Mouse (Mus musculus): Measurements from ENCODE around the gene C130074G19Rik. TPM values are rescaled to one million over a fixed set of nuclear protein-coding genes. Genes with fewer than 3 reads are reported as not detected.

C130074G19Rik gene
- polyA plus RNA-seq, 2 experiments = 1.1 to 7.4 TPM

DNA sequence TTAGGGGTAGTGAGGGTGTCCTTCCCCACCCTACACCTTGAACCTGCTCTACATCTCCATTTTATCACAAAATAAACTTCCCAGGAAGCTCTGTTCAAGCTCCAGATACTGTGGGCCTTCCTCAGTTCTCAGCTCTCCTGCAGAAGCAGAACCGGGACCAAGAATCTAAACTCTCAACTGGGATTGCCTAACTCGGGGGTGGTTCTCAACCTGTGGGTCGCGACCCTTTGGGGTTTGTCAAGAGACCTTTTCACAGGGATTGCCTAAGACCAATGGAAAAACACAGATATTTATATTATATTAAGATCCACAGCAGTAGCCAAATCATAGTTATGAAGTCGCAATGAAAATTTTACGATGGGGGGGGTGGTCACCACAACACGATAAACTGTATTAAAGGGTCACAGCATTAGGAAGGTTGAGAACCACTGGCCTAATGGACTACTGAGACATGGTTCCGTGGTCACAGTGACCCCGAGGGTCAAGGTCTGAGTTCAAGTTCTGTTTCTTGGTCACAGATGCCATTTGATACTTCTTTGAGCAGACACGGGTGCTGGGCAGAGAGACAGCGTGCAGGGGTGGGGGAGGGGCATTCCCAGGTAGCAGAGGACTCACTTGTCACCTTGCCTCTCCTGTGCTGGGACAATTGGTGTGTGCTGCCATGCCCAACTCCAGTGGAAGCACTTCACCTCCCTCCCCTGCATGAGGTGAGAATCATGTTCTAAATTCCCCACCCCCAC, 12.2 kb downstream of the C130074G19Rik start:
- TF ChIP-seq EP300 (IDR thresholded peaks at IDR 0.05; ENCODE audit: low read depth) (no peak), CTCF (IDR thresholded peaks at IDR 0.05; ENCODE audit: low read depth) (no peak)
- WGBS (ENCODE audit: insufficient replicate concordance) = 63% methylated on average over 11 of the region's 11 CpGs
- Histone ChIP-seq H3K27me3 (ENCODE audit: control insufficient read depth, insufficient read depth, low read length) (no peaks in the 10 kb centered on the region), H3K27ac (no peak overlapping the region), H3K4me1 (replicated peaks; ENCODE audit: control insufficient read depth in 2 of 2, insufficient read depth in 2 of 2, low read length in 1 of 2) (peaks cover 0 to 19% of the 10 kb centered on the region in 2 experiments; a peak in 2 of 4 replicates), H3K9me3 (ENCODE audit: control insufficient read depth, low read length) (no peaks in the 10 kb centered on the region), H3K4me3 (ENCODE audit: insufficient read depth in 1 of 2, low read depth in 2 of 2, low read length in 2 of 2) (no peak overlapping the region), H3K36me3 (replicated peaks; ENCODE audit: control insufficient read depth, insufficient read depth, low read depth) (no peaks in the 10 kb centered on the region), H3K4me2 (ENCODE audit: low read depth) (no peak overlapping the region), H3K9ac (replicated peaks) (no peak overlapping the region)
- ATAC-seq (ENCODE audit: insufficient read depth) (no peak), DNase-seq (ENCODE audit: low read depth in 3 of 3, low spot score in 3 of 3) (no peak)

DNA sequence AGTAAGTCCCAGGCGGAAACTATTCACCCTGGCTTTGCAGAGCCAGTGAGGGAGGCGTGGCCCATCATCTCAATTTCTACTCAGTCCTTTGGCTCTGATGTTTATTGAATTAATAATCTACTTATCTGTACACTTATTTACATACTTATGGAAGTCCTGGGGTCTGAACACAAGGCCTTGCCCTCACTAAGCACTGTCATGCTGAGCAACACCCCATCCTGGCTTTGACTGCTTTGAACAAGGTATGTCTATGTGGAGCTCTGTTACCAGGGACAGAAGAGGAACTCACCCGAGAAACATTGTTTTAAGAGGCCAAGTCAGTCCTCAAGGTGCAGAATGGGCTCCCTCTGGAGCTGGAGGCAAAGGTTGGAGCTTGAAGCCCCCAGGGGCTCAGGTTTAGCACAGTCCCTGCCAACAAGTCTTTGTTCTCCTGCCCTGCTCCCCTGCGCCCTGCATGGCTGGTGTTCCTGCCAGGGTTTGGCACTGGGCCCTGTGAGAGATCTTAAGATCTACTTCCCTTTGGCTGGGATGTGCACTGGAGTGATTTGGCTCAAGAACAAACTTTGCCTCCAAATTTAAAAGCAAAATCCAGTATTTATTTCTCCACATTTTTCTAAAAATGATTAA, 13.0 kb downstream of the C130074G19Rik start:
- no peak overlapping the region for H3K27ac ChIP-seq
- TF ChIP-seq EP300 (IDR thresholded peaks at IDR 0.05; ENCODE audit: low read depth) (no peak), CTCF (IDR thresholded peaks at IDR 0.05; ENCODE audit: low read depth) (no peak)
- ATAC-seq (ENCODE audit: insufficient read depth) = no peak
- H3K27me3 ChIP-seq (ENCODE audit: control insufficient read depth, insufficient read depth, low read length) = no peaks in the 10 kb centered on the region
- H3K9me3 ChIP-seq (ENCODE audit: control insufficient read depth, low read length) = no peaks in the 10 kb centered on the region
- no peak overlapping the region for H3K4me3 ChIP-seq (ENCODE audit: insufficient read depth in 1 of 2, low read depth in 2 of 2, low read length in 2 of 2)
- peaks cover 0 to 19% of the 10 kb centered on the region in 2 experiments; a peak in 2 of 4 replicates for H3K4me1 ChIP-seq (replicated peaks; ENCODE audit: control insufficient read depth in 2 of 2, insufficient read depth in 2 of 2, low read length in 1 of 2)
- no peak for DNase-seq (ENCODE audit: low read depth in 3 of 3, low spot score in 3 of 3)
- H3K4me2 ChIP-seq (ENCODE audit: low read depth) = no peak overlapping the region
- H3K9ac ChIP-seq (replicated peaks) = no peak overlapping the region
- H3K36me3 ChIP-seq (replicated peaks; ENCODE audit: control insufficient read depth, insufficient read depth, low read depth) = no peaks in the 10 kb centered on the region
- 48% methylated on average over 4 of the region's 4 CpGs for WGBS (ENCODE audit: insufficient replicate concordance)

- H3K27ac ChIP-seq = no peak overlapping the region
- peak; percentile 11; the same call in 1 of the 2 replicates for ATAC-seq (ENCODE audit: insufficient read depth)
Measured at GRCm38 (mm10) chr1:184867640-184868120, 15.3 kb downstream of the C130074G19Rik start.

GRCm38 (mm10) chr1:184864381-184864801, 18.6 kb downstream of the C130074G19Rik start:
- no peaks in the 10 kb centered on the region for H3K9me3 ChIP-seq (ENCODE audit: control insufficient read depth, low read length)
- no peaks in the 10 kb centered on the region for H3K27me3 ChIP-seq (ENCODE audit: control insufficient read depth, insufficient read depth, low read length)
- WGBS (ENCODE audit: insufficient replicate concordance) = 25% methylated on average over 7 of the region's 7 CpGs
- TF ChIP-seq CTCF (IDR thresholded peaks at IDR 0.05; ENCODE audit: low read depth) (no peak), EP300 (IDR thresholded peaks at IDR 0.05; ENCODE audit: low read depth) (no peak)
- no peak overlapping the region for H3K9ac ChIP-seq (replicated peaks)
- H3K4me2 ChIP-seq (ENCODE audit: low read depth) = no peak overlapping the region
- H3K4me3 ChIP-seq (ENCODE audit: insufficient read depth in 1 of 2, low read depth in 2 of 2, low read length in 2 of 2) = no peak overlapping the region
- no peak overlapping the region for H3K27ac ChIP-seq
- no peak for DNase-seq (ENCODE audit: low read depth in 3 of 3, low spot score in 3 of 3)
- H3K36me3 ChIP-seq (replicated peaks; ENCODE audit: control insufficient read depth, insufficient read depth, low read depth) = no peaks in the 10 kb centered on the region
- H3K4me1 ChIP-seq (replicated peaks; ENCODE audit: control insufficient read depth in 2 of 2, insufficient read depth in 2 of 2, low read length in 1 of 2) = peaks cover 0 to 7% of the 10 kb centered on the region in 2 experiments; a peak in 1 of 4 replicates
- peak; percentile 5; the same call in 1 of the 2 replicates for ATAC-seq (ENCODE audit: insufficient read depth)

More at GRCm38 (mm10) chr1:184867640-184868120, 15.3 kb downstream of the C130074G19Rik start:
- no peaks in the 10 kb centered on the region for H3K9me3 ChIP-seq (ENCODE audit: control insufficient read depth, low read length)
- no peak overlapping the region for H3K4me2 ChIP-seq (ENCODE audit: low read depth)
- TF ChIP-seq CTCF (IDR thresholded peaks at IDR 0.05; ENCODE audit: low read depth) (no peak), EP300 (IDR thresholded peaks at IDR 0.05; ENCODE audit: low read depth) (no peak)
- DNase-seq (ENCODE audit: low read depth in 3 of 3, low spot score in 3 of 3) = no peak
- WGBS (ENCODE audit: insufficient replicate concordance) = 40% methylated on average over 3 of the region's 3 CpGs
- H3K36me3 ChIP-seq (replicated peaks; ENCODE audit: control insufficient read depth, insufficient read depth, low read depth) = no peaks in the 10 kb centered on the region
- no peaks in the 10 kb centered on the region for H3K27me3 ChIP-seq (ENCODE audit: control insufficient read depth, insufficient read depth, low read length)
- no peak overlapping the region for H3K9ac ChIP-seq (replicated peaks)
- H3K4me3 ChIP-seq (ENCODE audit: insufficient read depth in 1 of 2, low read depth in 2 of 2, low read length in 2 of 2) = no peak overlapping the region
- peaks cover 0 to 19% of the 10 kb centered on the region in 2 experiments; a peak in 2 of 4 replicates for H3K4me1 ChIP-seq (replicated peaks; ENCODE audit: control insufficient read depth in 2 of 2, insufficient read depth in 2 of 2, low read length in 1 of 2)

DNA sequence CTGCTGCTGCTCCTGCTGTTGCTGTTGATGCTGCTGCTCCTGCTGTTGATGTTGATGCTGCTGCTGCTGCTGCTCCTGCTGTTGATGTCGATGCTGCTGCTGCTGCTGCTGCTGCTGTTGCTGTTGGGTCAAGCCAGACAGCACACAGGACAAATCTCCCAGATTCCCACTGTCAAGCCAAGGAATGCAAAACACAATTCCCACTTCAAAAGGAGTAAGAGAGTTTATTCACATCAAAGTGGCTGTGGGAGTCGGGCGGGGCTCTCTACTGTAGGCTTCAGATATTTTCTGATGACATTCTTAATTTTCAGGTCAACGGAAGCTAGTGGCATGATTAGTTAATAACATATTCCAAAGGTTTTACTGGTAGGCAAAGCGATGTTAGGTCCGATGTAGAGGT, 20.4 kb downstream of the C130074G19Rik start:
- Histone ChIP-seq H3K27me3 (ENCODE audit: control insufficient read depth, insufficient read depth, low read length) (no peaks in the 10 kb centered on the region), H3K4me3 (ENCODE audit: insufficient read depth in 1 of 2, low read depth in 2 of 2, low read length in 2 of 2) (no peak overlapping the region), H3K4me2 (ENCODE audit: low read depth) (no peak overlapping the region), H3K36me3 (replicated peaks; ENCODE audit: control insufficient read depth, insufficient read depth, low read depth) (no peaks in the 10 kb centered on the region), H3K27ac (no peak overlapping the region), H3K9ac (replicated peaks) (no peak overlapping the region), H3K4me1 (replicated peaks; ENCODE audit: control insufficient read depth in 2 of 2, insufficient read depth in 2 of 2, low read length in 1 of 2) (peaks cover 0 to 3% of the 10 kb centered on the region in 2 experiments; a peak in 1 of 4 replicates), H3K9me3 (ENCODE audit: control insufficient read depth, low read length) (no peaks in the 10 kb centered on the region)
- TF ChIP-seq CTCF (IDR thresholded peaks at IDR 0.05; ENCODE audit: low read depth) (no peak), EP300 (IDR thresholded peaks at IDR 0.05; ENCODE audit: low read depth) (no peak)
- 61% methylated on average over 6 of the region's 6 CpGs for WGBS (ENCODE audit: insufficient replicate concordance)
- ATAC-seq (ENCODE audit: insufficient read depth) (no peak), DNase-seq (ENCODE audit: low read depth in 3 of 3, low spot score in 3 of 3) (no peak)

Measured in liver, embryonic 14.5 days (tissue).